Mouse (Mus musculus) CH12.LX (cell line): ENCODE results near the gene Ostn. TPM values are rescaled to one million over a fixed set of nuclear protein-coding genes. Genes with fewer than 3 reads are reported as not detected.

Source experiments
- DNase-seq: peaks from one replicate; pipeline ENCODE4 v3.0.0-alpha.2; 2013; ENCODE audit errors: extremely low read depth
- H3K27ac ChIP-seq: 2 replicates; pipeline ENCODE4 v1.5.1; 2012; ENCODE audit warnings: low read depth, mild to moderate bottlenecking, control low read depth, moderate library complexity; ENCODE audit not compliant: insufficient read depth
- H3K27me3 ChIP-seq: replicated peaks from 2 replicates; pipeline ENCODE3; 2012; ENCODE audit warnings: inconsistent platforms
- H3K36me3 ChIP-seq, 2 experiments: replicated peaks in 1 of 2; 2 replicates each; pipeline versions ENCODE3 to v1.6.1; 2012; ENCODE audit warnings: inconsistent platforms in 1 of 2, low read length in 1 of 2, mild to moderate bottlenecking in 1 of 2, mixed read lengths in 1 of 2, moderate library complexity in 1 of 2; ENCODE audit not compliant: control insufficient read depth in 1 of 2, insufficient read depth in 1 of 2
- H3K4me1 ChIP-seq, 2 experiments: 2 replicates each; pipeline ENCODE4 v1.6.1; 2012; ENCODE audit warnings: inconsistent platforms in 1 of 2, moderate library complexity in 1 of 2; ENCODE audit not compliant: insufficient read depth in 2 of 2, control insufficient read depth in 1 of 2
- H3K4me2 ChIP-seq: 2 replicates; pipeline ENCODE4 v1.6.1; 2012; ENCODE audit warnings: low read depth, mild to moderate bottlenecking, control low read depth; ENCODE audit not compliant: poor library complexity, insufficient read depth, severe bottlenecking
- H3K4me3 ChIP-seq, 3 experiments: fragments of 150-350 bp in 1 of 3; sonication (generic) in 1 of 3; replicated peaks in 1 of 3; 2 replicates each; pipeline versions ENCODE3 to v1.5.1; 2011 to 2012; ENCODE audit warnings: low read depth in 2 of 3, low read length in 2 of 3, mild to moderate bottlenecking in 2 of 3, moderate library complexity in 2 of 3, control low read depth in 1 of 3, improper control_type of control experiment in 1 of 3, inconsistent platforms in 1 of 3, mixed read lengths in 1 of 3; ENCODE audit not compliant: poor library complexity in 1 of 3
- H3K79me2 ChIP-seq: replicated peaks from 2 replicates; pipeline ENCODE4 v1.6.1; 2012; ENCODE audit warnings: mild to moderate bottlenecking, moderate library complexity; ENCODE audit not compliant: control insufficient read depth, poor library complexity, insufficient read depth, severe bottlenecking; ENCODE audit errors: extremely low read depth
- H3K9ac ChIP-seq: 2 replicates; pipeline ENCODE4 v1.6.1; 2012; ENCODE audit warnings: low read depth, mild to moderate bottlenecking, control low read depth, moderate library complexity; ENCODE audit not compliant: insufficient read depth
- H3K9me3 ChIP-seq: replicated peaks from 2 replicates; pipeline ENCODE3; 2012; ENCODE audit warnings: low read length, inconsistent platforms, mixed read lengths
- BHLHE40 ChIP-seq: IDR thresholded peaks from 2 replicates; pipeline ENCODE4 v1.6.1; 2011; ENCODE audit warnings: mild to moderate bottlenecking, low read depth, low read length, improper control_type of control experiment
- CHD1 ChIP-seq: IDR thresholded peaks from 2 replicates; pipeline ENCODE4 v1.6.1; 2012; ENCODE audit warnings: low read depth, low read length, improper control_type of control experiment, inconsistent platforms
- CHD2 ChIP-seq: IDR thresholded peaks from 2 replicates; pipeline ENCODE4 v1.6.1; 2011; ENCODE audit warnings: low read length, improper control_type of control experiment
- ELF1 ChIP-seq: IDR thresholded peaks from 2 replicates; pipeline ENCODE4 v1.6.1; 2014; ENCODE audit warnings: low read depth, mild to moderate bottlenecking, inconsistent platforms, low read length, improper control_type of control experiment
- EP300 ChIP-seq: IDR thresholded peaks from 2 replicates; pipeline ENCODE4 v1.6.1; 2011; ENCODE audit warnings: low read length, improper control_type of control experiment
- ETS1 ChIP-seq: conservative IDR thresholded peaks from 2 replicates; pipeline ENCODE4 v1.6.1; 2012; ENCODE audit warnings: low read depth, mild to moderate bottlenecking, inconsistent platforms, low read length, improper control_type of control experiment, moderate library complexity
- GABPA ChIP-seq: IDR thresholded peaks from 2 replicates; pipeline ENCODE4 v1.6.1; 2012; ENCODE audit warnings: low read depth, low read length, improper control_type of control experiment, inconsistent platforms; ENCODE audit not compliant: insufficient replicate concordance
- HCFC1 ChIP-seq: IDR thresholded peaks from 2 replicates; pipeline ENCODE4 v1.6.1; 2012; ENCODE audit warnings: low read depth, mild to moderate bottlenecking, inconsistent platforms, low read length, improper control_type of control experiment
- IRF4 ChIP-seq: IDR thresholded peaks from 2 replicates; pipeline ENCODE4 v1.6.1; 2014; ENCODE audit warnings: low read depth, mild to moderate bottlenecking, inconsistent platforms, low read length, improper control_type of control experiment
- JUN ChIP-seq: IDR thresholded peaks from 2 replicates; pipeline ENCODE4 v1.6.1; 2011; ENCODE audit warnings: low read depth, mild to moderate bottlenecking, low read length, improper control_type of control experiment, moderate library complexity; ENCODE audit not compliant: insufficient read depth
- MAFK ChIP-seq: IDR thresholded peaks from 2 replicates; pipeline ENCODE4 v1.6.1; 2011; ENCODE audit warnings: low read length, improper control_type of control experiment; ENCODE audit not compliant: insufficient replicate concordance
- MAX ChIP-seq: IDR thresholded peaks from 2 replicates; pipeline ENCODE4 v1.6.1; 2011; ENCODE audit warnings: low read length, improper control_type of control experiment
- MAZ ChIP-seq: IDR thresholded peaks from 2 replicates; pipeline ENCODE4 v1.6.1; 2012; ENCODE audit warnings: low read depth, mild to moderate bottlenecking, inconsistent platforms, low read length, improper control_type of control experiment, moderate library complexity
- MEF2A ChIP-seq: IDR thresholded peaks from 2 replicates; pipeline ENCODE4 v1.6.1; 2014; ENCODE audit warnings: low read depth, mild to moderate bottlenecking, inconsistent platforms, low read length, improper control_type of control experiment, borderline replicate concordance
- MXI1 ChIP-seq: IDR thresholded peaks from 2 replicates; pipeline ENCODE4 v1.6.1; 2011; ENCODE audit warnings: mild to moderate bottlenecking, low read depth, low read length, improper control_type of control experiment
- MYC ChIP-seq: IDR thresholded peaks from 2 replicates; pipeline ENCODE4 v1.6.1; 2011; ENCODE audit warnings: low read depth, mild to moderate bottlenecking, improper control_type of control experiment, low read length
- NELFE ChIP-seq: IDR thresholded peaks from 2 replicates; pipeline ENCODE4 v1.6.1; 2011; ENCODE audit warnings: low read depth, low read length, improper control_type of control experiment
- NRF1 ChIP-seq: IDR thresholded peaks from 2 replicates; pipeline ENCODE4 v1.6.1; 2014; ENCODE audit warnings: low read depth, mild to moderate bottlenecking, inconsistent platforms, low read length, improper control_type of control experiment, moderate library complexity
- PAX5 ChIP-seq: IDR thresholded peaks from 2 replicates; pipeline ENCODE4 v1.6.1; 2012; ENCODE audit warnings: low read length, inconsistent platforms, mixed read lengths
- POLR2A ChIP-seq: IDR thresholded peaks from 2 replicates; pipeline ENCODE4 v1.6.1; 2011; ENCODE audit warnings: low read depth, mild to moderate bottlenecking, improper control_type of control experiment, low read length
- RAD21 ChIP-seq: IDR thresholded peaks from 2 replicates; pipeline ENCODE4 v1.6.1; 2011; ENCODE audit warnings: low read depth, mild to moderate bottlenecking, low read length, improper control_type of control experiment, moderate library complexity
- RCOR1 ChIP-seq: conservative IDR thresholded peaks from 2 replicates; pipeline ENCODE4 v1.6.1; 2012; ENCODE audit warnings: low read depth, mild to moderate bottlenecking, inconsistent platforms, low read length, improper control_type of control experiment
- SIN3A ChIP-seq: IDR thresholded peaks from 2 replicates; pipeline ENCODE4 v1.6.1; 2012; ENCODE audit warnings: low read length, improper control_type of control experiment, inconsistent platforms
- TBP ChIP-seq: conservative IDR thresholded peaks from 2 replicates; pipeline ENCODE4 v1.6.1; 2011; ENCODE audit warnings: low read depth, low read length, improper control_type of control experiment
- TCF12 ChIP-seq: IDR thresholded peaks from 2 replicates; pipeline ENCODE4 v1.6.1; 2014; ENCODE audit warnings: low read depth, mild to moderate bottlenecking, inconsistent platforms, low read length, improper control_type of control experiment
- UBTF ChIP-seq: IDR thresholded peaks from 2 replicates; pipeline ENCODE4 v1.6.1; 2012; ENCODE audit warnings: low read depth, mild to moderate bottlenecking, inconsistent platforms, low read length, improper control_type of control experiment, moderate library complexity
- USF1 ChIP-seq: IDR thresholded peaks from 2 replicates; pipeline ENCODE4 v1.6.1; 2014; ENCODE audit warnings: low read depth, mild to moderate bottlenecking, inconsistent platforms, low read length, improper control_type of control experiment
- ZC3H11A ChIP-seq: IDR thresholded peaks from 2 replicates; pipeline ENCODE4 v1.6.1; 2012; ENCODE audit warnings: low read depth, mild to moderate bottlenecking, inconsistent platforms, low read length, improper control_type of control experiment
- ZKSCAN1 ChIP-seq: IDR thresholded peaks from 2 replicates; pipeline ENCODE4 v1.6.1; 2012; ENCODE audit warnings: low read depth, inconsistent platforms, low read length, improper control_type of control experiment, borderline replicate concordance
- dilution Hi-C: fragments of 300-500 bp; cut with MboI; formaldehyde crosslinking; loops from 2 replicates; pipeline ENCODE4 v1.14.3; 2020; ENCODE audit warnings: low sequenced_read_pairs; ENCODE audit not compliant: extremely low pct_unique_long_range_greater_than_20kb, extremely low pct_ligation_motif_present
- in situ Hi-C: fragments of 300-500 bp; cut with MboI; formaldehyde crosslinking; loops from 3 replicates; pipeline ENCODE4 v1.14.3; 2019; ENCODE audit warnings: low sequenced_read_pairs, low pct_ligation_motif_present, low pct_unique_long_range_greater_than_20kb, mixed read lengths
- polyA plus RNA-seq: library from polyadenylated mRNA; unstranded; fragments of >175 nt; gene quantifications from 2 replicates; pipeline ENCODE4 v1.2.1, GENCODE M21; 2012; ENCODE audit warnings: low read depth; ENCODE audit not compliant: insufficient read length
- total RNA-seq, 2 experiments: library from RNA; depleted of rRNA; stranded (reverse); fragments of 300-350 nt in 1 of 2; fragments of >200 nt in 1 of 2; gene quantifications; 2 replicates each; pipeline ENCODE4 v1.2.3; 2012 to 2014

Ostn gene
- total and polyA plus RNA-seq, 3 experiments: 0.67 to 1.7 (median 1.0) TPM

DNA sequence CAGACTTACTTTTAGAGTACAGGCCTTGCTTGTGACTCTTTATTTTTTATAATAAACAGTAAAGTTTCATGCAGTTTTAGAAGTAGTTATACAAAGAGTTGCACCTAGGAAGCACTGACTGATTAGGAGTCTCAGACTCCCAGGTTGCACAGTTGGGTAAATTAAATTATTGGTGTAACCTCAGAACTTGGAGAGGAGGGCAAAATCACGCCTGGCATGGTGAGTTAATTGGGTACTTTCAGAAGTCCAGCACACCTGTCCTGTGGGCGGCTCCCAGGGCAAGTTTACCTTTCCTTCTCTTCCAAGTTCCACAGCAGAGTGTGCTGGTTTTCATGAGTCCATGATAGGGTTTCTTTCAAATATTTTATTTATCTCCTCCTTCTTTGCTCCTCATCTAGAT is 84.6 kb downstream of the Ostn start:
- Histone ChIP-seq H3K4me1 (peaks cover 4 to 49% of the 10 kb centered on the region in 2 experiments), H3K4me3 (peak overlapping the region; percentile 49 to 80 (median 79)), H3K27ac (peak overlapping the region; percentile 36; the same call in 1 of the 2 replicates), H3K9me3 (peaks cover 6% of the 10 kb centered on the region), H3K79me2 (peaks cover 69% of the 10 kb centered on the region), H3K27me3 (no peaks in the 10 kb centered on the region), H3K36me3 (peaks cover 2 to 19% of the 10 kb centered on the region in 2 experiments), H3K9ac (peak overlapping the region; percentile 99), H3K4me2 (peak overlapping the region; percentile 100)
- in situ Hi-C loops (no loop called here), dilution Hi-C loops (no loop called here)
- DNase-seq: no peak
- 0 out of 2 replicates have a peak, but pooled peaks have one; percentile 45 for TF ChIP-seq MYC
- no peak for TF ChIP-seq UBTF
- no peak for TF ChIP-seq NELFE
- 0 out of 2 replicates have a peak, but pooled peaks have one; percentile 13 for TF ChIP-seq MAX
- TF ChIP-seq GABPA: no peak
- TF ChIP-seq CHD1: peak; percentile 94
- TF ChIP-seq BHLHE40: peak; percentile 56
- peak; percentile 62; the same call in 1 of the 2 replicates for TF ChIP-seq MXI1
- 0 out of 2 replicates have a peak, but pooled peaks have one; percentile 28 for TF ChIP-seq MEF2A
- TF ChIP-seq RAD21: no peak
- 0 out of 2 replicates have a peak, but pooled peaks have one; percentile 21 for TF ChIP-seq RCOR1
- TF ChIP-seq NRF1: no peak
- TF ChIP-seq CHD2: 0 out of 2 replicates have a peak, but pooled peaks have one; percentile 46
- TF ChIP-seq IRF4: peak; percentile 68; the same call in 1 of the 2 replicates
- peak; percentile 70 for TF ChIP-seq EP300
- no peak for TF ChIP-seq MAFK
- TF ChIP-seq SIN3A: peak; percentile 83

DNA sequence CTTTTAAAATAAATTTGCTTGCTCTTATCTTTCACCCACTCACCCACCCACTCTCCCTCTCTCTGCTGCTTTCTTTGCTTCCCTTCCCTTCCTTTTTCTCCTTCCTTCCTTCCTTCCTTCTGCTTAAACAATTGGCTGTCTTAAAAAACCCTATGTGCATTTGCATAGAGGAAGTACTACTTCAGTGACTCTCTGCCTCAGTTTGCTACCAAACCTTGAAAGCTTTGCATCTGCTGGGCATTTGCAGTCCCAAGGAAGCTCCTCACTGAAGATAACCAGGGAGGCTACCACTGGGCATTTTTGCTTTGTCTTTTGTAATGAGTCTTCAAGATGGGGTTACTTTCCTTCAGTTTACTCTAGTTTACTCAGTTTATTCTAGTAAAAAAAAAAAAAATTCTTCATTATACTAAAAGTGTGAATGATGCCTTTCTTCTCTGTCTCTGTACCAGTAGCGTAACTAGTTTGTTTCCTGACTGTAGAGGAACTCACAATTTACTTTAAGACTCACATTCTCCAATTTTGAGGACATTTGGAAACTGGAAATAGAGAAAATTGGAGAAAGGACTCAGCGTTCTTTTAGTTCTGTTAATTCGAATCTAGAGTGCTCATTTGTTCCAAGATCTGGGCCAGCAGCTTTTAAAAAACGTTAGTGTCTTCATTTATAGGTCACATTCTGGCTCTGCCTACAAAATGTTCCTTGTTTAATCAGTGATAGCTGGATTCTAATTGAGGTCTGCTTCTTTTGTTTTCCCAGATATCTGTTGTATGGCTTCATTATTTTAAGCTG is 88.2 kb downstream of the Ostn start:
- DNase-seq: peak; percentile 64
- peak overlapping the region; percentile 48; the same call in 1 of the 2 replicates for H3K27ac ChIP-seq
- TF ChIP-seq NELFE (0 out of 2 replicates have a peak, but pooled peaks have one; percentile 39), MEF2A (no peak), MAZ (no peak), TBP (peak; percentile 90; the same call in 1 of the 2 replicates), BHLHE40 (no peak), USF1 (no peak), POLR2A (peak; percentile 54), MAX (no peak), TCF12 (peak; percentile 36; the same call in 1 of the 2 replicates), PAX5 (no peak), JUN (no peak), ETS1 (no peak), ZKSCAN1 (no peak), ZC3H11A (no peak), ELF1 (peak; percentile 16; the same call in 1 of the 2 replicates), UBTF (no peak), HCFC1 (no peak), GABPA (no peak)

More for the DNA sequence above, 88.2 kb downstream of the Ostn start:
- Histone ChIP-seq H3K4me2 (peak overlapping the region; percentile 74), H3K79me2 (peaks cover 71% of the 10 kb centered on the region), H3K4me3 (peak overlapping the region in 2 of 3 experiments; percentile 4 to 9), H3K36me3 (peaks cover 8 to 32% of the 10 kb centered on the region in 2 experiments), H3K27me3 (no peaks in the 10 kb centered on the region), H3K9ac (peak overlapping the region; percentile 60; the same call in 1 of the 2 replicates), H3K9me3 (peaks cover 17% of the 10 kb centered on the region), H3K4me1 (peaks cover 11 to 66% of the 10 kb centered on the region in 2 experiments)
- in situ Hi-C loops (no loop called here), dilution Hi-C loops (no loop called here)
